Mouse (Mus musculus) spleen, adult 2 months (tissue): ENCODE measurements around the gene Lsm12. TPM values are rescaled to one million over a fixed set of nuclear protein-coding genes. Genes with fewer than 3 reads are reported as not detected.

Source experiments
- DNase-seq, 2 experiments: peaks; one replicate each; pipeline versions ENCODE4 v3.0.0 to v3.0.0-alpha.2; 2012 to 2021; ENCODE audit warnings: low spot score in 2 of 2, low read depth in 1 of 2
- H3K27ac ChIP-seq: fragments of 200-500 bp; 2 replicates; pipeline ENCODE4 v1.5.1; 2012; ENCODE audit warnings: low read length, inconsistent platforms; ENCODE audit not compliant: insufficient read depth
- H3K27me3 ChIP-seq: fragments of 200-500 bp; 2 replicates; pipeline ENCODE4 v1.6.1; 2012; ENCODE audit warnings: mild to moderate bottlenecking, moderate library complexity, low read length, inconsistent platforms; ENCODE audit not compliant: control insufficient read depth, insufficient read depth
- H3K36me3 ChIP-seq: fragments of 200-500 bp; 2 replicates; pipeline ENCODE4 v1.6.1; 2012; ENCODE audit warnings: mild to moderate bottlenecking, low read length, inconsistent platforms; ENCODE audit not compliant: control insufficient read depth, insufficient read depth
- H3K4me1 ChIP-seq: fragments of 200-500 bp; 2 replicates; pipeline ENCODE4 v1.6.1; 2011; ENCODE audit warnings: inconsistent platforms; ENCODE audit not compliant: control insufficient read depth, insufficient read depth, insufficient read length
- H3K4me3 ChIP-seq: fragments of 200-500 bp; 2 replicates; pipeline ENCODE4 v1.5.1; 2011; ENCODE audit warnings: mild to moderate bottlenecking, inconsistent platforms; ENCODE audit not compliant: insufficient read depth, insufficient read length; ENCODE audit errors: extremely low read depth
- CTCF ChIP-seq: fragments of 200-500 bp; IDR thresholded peaks from 2 replicates; pipeline ENCODE4 v1.5.1; 2011; ENCODE audit warnings: mild to moderate bottlenecking, inconsistent platforms; ENCODE audit not compliant: insufficient read depth, insufficient read length, insufficient replicate concordance; ENCODE audit errors: extremely low read depth
- POLR2A ChIP-seq: fragments of 200-500 bp; IDR thresholded peaks from 2 replicates; pipeline ENCODE4 v1.6.1; 2011; ENCODE audit warnings: low read depth, low read length, inconsistent platforms
- WGBS: fragments of 180-500 bp; shearing (Covaris S2); methylation state at CpG from one replicate; pipeline ENCODE4 v1.1.7; 2018; 5-methylcytosine and 5-hydroxymethylcytosine counted together
- polyA plus RNA-seq: library from polyadenylated mRNA; depleted of rRNA; stranded (reverse); fragments of >200 nt; gene quantifications from 2 replicates; pipeline ENCODE4 v1.2.3, GENCODE M21; 2012

Gene Lsm12
- polyA plus RNA-seq, 1 experiment: 18.0 TPM

- no peak overlapping the region for H3K27ac ChIP-seq
- H3K4me1 ChIP-seq: no peaks in the 10 kb centered on the region
- no peak overlapping the region for H3K4me3 ChIP-seq
- TF ChIP-seq CTCF (no peak), POLR2A (no peak)
- DNase-seq: no peak
- H3K27me3 ChIP-seq: no peaks in the 10 kb centered on the region
- peaks cover 45% of the 10 kb centered on the region for H3K36me3 ChIP-seq
- 82% methylated on average over 6 of the region's 6 CpGs for WGBS
These were observed 13.1 kb upstream of the Lsm12 start for GRCm38 (mm10) chr11:102198245-102198644.

- Histone ChIP-seq H3K4me1 (no peaks in the 10 kb centered on the region), H3K27ac (no peak overlapping the region), H3K36me3 (peaks cover 37% of the 10 kb centered on the region), H3K4me3 (no peak overlapping the region), H3K27me3 (no peaks in the 10 kb centered on the region)
- no peak for DNase-seq
- WGBS: 88% methylated on average over 21 of the region's 21 CpGs
- no peak for TF ChIP-seq CTCF
- TF ChIP-seq POLR2A: no peak
These were observed 11.1 kb upstream of the Lsm12 start for GRCm38 (mm10) chr11:102196018-102196797.

- Histone ChIP-seq H3K4me3 (no peak overlapping the region), H3K27me3 (no peaks in the 10 kb centered on the region), H3K4me1 (no peaks in the 10 kb centered on the region; the same call in none of the 2 replicates), H3K27ac (no peak overlapping the region), H3K36me3 (peaks cover 28% of the 10 kb centered on the region)
- TF ChIP-seq POLR2A (no peak), CTCF (no peak)
- DNase-seq: no peak
- 87% methylated on average over 9 of the region's 9 CpGs for WGBS
These were observed 8.8 kb upstream of the Lsm12 start for GRCm38 (mm10) chr11:102193657-102194440.

- H3K4me1 ChIP-seq: no peaks in the 10 kb centered on the region; the same call in none of the 2 replicates
- H3K36me3 ChIP-seq: peaks cover 11% of the 10 kb centered on the region
- H3K4me3 ChIP-seq: no peak overlapping the region
- no peak for DNase-seq
- H3K27ac ChIP-seq: no peak overlapping the region
- TF ChIP-seq POLR2A (no peak), CTCF (no peak)
- WGBS: 78% methylated on average over 4 of the region's 4 CpGs
- H3K27me3 ChIP-seq: no peaks in the 10 kb centered on the region
These were observed 5.8 kb upstream of the Lsm12 start for GRCm38 (mm10) chr11:102190848-102191247.

- peak; percentile 65 to 90 for DNase-seq
- H3K36me3 ChIP-seq: peaks cover 4% of the 10 kb centered on the region
- peak within 1 kb of the TSS; percentile 70 for H3K4me3 ChIP-seq
- no peaks in the 10 kb centered on the region for H3K27me3 ChIP-seq
- TF ChIP-seq POLR2A (peak; percentile 8; the same call in 1 of the 2 replicates), CTCF (no peak)
- H3K27ac ChIP-seq: peak within 1 kb of the TSS; percentile 52
- no peaks in the 10 kb centered on the region; the same call in none of the 2 replicates for H3K4me1 ChIP-seq
- WGBS: 2% methylated on average over 50 of the region's 50 CpGs
These were observed 4.7 kb upstream of the Lsm12 start, which contains the start of gene G6pc3 for GRCm38 (mm10) chr11:102189461-102190436. Gene G6pc3, plus strand, starts transcription at chr11:102189620.

GRCm38 (mm10) chr11:102188980-102189379 is 3.9 kb upstream of the Lsm12 start:
- DNase-seq: no peak
- TF ChIP-seq CTCF (no peak), POLR2A (no peak)
- WGBS: 43% methylated on average over 6 of the region's 6 CpGs
- H3K4me1 ChIP-seq: peaks cover 3% of the 10 kb centered on the region
- H3K27me3 ChIP-seq: no peaks in the 10 kb centered on the region
- H3K27ac ChIP-seq: peak overlapping the region; percentile 52; the same call in 1 of the 2 replicates
- H3K36me3 ChIP-seq: no peaks in the 10 kb centered on the region; the same call in none of the 2 replicates
- peak overlapping the region; percentile 70; the same call in 1 of the 2 replicates for H3K4me3 ChIP-seq
